Mouse (Mus musculus) cerebellum, postnatal 36 days (tissue): ENCODE measurements around the gene Fbxw11.
"Not testable (repeated sequence)": the region's sequence is repeated elsewhere in the genome, so short reads cannot be mapped to it uniquely, and the experiment has no call there.

Source experiments
- DNase-seq, 2 experiments: peaks; one replicate each; pipeline ENCODE4 v3.0.0; 2021 to 2022; ENCODE audit warnings: mixed read lengths in 2 of 2

The Fbxw11 gene

DNA sequence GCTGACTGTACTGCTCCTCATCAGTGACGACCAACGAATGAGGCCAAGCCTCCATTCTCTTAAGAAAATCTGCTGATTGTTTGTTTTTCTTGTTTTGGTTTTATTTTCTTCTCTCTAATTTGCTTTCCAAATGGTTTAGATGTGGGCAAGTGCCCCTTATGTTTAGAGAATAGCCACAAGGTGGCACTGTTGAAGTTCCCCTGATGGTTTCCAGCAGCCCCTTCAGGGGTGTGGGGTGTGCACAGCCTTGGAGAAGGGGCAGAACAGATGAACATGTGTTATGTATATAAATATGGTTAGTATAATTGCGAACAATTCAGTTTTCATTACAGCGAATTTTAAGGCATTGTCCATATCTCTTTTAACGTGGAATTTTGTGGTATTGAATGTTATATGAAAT, 71.7 kb downstream of the Fbxw11 start:
- no peak for DNase-seq

DNA sequence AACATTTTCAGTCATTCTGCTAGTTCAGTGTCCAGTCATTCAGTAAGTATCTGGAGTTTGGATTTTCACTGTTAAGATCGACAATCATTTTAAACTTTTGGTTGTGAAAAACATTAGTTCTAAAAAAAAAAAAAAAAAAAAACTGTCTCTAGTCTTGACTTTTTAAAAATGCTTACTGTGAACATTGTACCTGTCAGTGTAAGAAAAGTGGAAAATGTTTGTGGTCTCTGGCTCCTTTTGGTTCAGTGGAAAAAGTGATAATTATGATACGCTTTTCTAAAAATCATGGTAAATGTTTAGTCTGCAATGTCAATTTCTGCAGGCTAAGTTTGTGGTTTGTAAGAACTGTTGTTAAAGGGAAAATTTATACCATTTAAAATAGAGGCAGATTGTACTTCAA, 72.4 kb downstream of the Fbxw11 start:
- DNase-seq: no peak

DNA sequence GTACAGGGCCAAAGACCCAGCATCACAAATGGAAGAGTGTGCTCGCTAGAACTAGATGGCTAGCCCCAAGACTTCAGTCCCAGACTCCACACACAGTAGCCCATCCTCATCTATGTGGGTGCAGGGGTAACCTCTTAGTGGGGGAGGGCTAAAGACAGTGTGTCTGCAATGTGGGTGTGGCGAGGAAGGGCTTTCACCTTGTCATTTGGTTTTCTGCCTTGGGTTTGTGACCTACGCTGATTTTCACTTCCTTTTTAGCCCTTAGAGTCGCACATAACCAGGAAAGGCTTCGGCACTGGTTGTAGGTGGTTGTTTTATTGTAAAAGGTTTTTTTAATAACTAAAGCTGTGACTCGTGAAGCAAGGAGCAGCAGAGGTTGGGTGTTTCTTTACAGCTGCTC, 73.0 kb downstream of the Fbxw11 start:
- DNase-seq: no peak

DNA sequence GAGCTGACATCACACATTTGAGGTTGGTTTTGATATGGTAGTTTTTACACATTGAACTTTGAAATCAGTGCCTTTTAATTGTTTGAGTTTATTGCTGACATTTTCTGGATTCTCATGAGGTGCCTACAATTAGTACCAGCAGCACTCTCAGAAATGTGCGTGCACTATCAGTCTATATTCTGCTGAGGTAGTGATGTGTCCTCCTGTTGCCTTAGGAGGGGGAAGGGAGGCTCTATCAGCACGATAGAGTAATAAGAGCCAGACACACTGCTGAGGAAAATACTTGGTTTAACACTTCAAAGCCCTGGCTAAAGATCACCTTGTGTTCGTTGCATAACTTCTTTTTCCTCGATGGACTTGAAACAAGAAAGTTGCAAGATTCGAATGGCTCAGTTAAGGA, 73.4 kb downstream of the Fbxw11 start:
- DNase-seq: no peak

DNA sequence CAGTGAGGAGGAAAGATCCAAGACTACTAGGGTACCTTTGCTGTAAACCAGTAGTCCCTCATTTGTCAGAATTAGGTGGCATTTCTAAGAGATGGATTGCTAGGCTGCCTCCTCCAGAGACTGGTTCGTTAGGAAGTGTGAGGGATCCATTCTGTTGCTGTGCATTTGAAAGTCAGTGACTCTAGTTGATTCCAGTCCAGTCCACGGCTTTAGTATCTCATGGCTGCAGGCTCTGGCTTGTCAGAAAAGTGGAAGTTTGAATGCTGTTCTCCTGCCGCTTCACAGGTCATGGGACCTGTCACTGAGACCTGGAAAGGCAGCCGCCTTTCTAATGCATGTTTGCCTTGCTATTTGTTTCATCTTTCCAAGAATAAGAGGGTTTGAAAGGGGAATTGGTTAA, 74.4 kb downstream of the Fbxw11 start:
- DNase-seq: no peak

DNA sequence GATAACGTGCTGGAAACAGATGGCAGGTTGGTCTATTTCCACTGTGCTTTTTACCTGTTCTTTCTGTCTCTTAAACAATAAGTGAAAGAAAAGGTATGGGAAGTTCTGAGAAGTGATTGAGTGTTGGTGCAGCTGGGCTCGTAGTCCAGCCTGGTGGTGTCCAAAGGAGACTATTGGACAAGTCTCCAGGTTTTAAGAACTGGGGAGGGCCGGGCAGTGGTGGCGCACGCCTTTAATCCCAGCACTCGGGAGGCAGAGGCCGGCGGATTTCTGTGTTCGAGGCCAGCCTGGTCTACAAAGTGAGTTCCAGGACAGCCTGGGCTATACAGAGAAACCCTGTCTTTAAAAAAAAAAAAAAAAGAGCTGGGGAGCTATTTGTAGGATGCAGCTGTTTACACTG, 75.2 kb downstream of the Fbxw11 start:
- DNase-seq: not testable (repeated sequence)

DNA sequence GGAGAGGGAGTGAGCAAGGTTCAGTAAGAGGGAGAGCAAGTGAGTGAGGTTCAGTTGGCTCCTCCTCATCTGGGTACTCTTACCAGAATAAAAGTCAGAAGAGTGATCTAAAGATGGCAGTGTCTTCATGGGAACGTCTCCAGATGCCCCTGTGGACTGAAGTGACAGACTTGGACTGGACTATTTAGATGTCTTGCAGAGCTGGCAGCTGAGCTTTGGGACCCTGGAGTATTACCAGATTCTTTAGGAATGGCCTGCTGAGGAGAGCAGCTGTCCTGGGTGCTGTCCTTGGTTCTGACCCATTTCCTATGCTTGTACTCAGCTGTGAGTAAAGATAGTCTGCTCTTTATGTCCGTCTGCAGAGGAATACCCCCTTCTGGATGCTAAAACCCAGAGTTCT, 75.8 kb downstream of the Fbxw11 start:
- no peak for DNase-seq

DNA sequence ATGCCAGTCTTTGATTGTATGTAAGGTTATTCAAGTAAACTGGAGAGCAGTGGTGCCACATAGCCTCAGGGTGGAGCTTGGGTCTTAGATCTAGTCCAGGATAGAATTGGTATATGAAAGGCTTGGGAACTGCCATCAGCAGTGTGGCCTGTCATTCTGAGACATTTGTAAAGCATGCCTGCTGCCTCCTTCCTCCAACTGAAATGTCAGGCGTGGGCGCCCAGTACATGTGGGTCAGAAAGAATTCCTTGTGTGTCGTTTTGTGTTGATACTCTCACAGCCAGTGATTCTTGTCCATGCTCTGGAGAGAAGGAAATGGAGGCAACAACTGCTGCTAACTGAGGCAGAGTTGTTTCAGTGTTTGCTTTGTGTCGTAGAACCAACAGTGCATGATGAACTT, 76.5 kb downstream of the Fbxw11 start:
- DNase-seq: no peak

DNA sequence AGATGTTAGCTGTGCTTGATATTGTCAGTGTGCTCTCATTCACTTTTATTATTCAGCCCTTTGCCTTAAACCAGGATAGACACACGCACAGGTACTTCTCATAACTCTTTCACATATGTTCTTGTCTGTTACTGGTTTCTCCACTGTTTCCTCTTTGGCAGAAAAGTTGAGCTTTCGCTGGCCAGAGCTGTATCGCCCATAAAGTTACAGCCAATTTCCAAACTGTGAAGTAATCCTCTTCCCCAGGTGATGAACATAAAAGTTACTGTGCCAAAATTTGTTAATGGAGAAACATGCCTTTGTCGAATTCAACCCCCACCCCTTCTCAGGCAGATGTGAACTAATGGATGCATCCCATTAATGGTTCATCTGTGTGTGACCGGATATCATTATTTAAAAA, 80.1 kb downstream of the Fbxw11 start:
- DNase-seq: no peak

DNA sequence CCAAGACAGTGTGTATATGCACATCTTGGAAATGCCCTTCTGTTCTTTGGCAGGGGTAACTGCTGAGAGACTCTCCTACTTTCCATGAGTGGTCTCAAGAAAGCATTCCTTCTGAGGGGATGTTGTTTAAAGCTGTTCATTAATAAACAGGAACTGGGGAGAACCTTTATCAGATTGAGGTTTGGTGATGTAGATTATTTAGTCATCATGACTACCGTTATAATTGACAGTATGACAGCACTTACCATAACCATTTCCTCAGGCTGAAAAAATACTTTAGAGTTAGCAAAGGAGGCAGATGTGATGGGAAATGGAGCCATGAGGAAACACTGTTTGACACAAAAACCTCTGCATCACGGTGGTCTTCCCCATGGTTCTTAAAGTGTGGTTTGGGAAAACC, 80.8 kb downstream of the Fbxw11 start:
- no peak for DNase-seq

DNA sequence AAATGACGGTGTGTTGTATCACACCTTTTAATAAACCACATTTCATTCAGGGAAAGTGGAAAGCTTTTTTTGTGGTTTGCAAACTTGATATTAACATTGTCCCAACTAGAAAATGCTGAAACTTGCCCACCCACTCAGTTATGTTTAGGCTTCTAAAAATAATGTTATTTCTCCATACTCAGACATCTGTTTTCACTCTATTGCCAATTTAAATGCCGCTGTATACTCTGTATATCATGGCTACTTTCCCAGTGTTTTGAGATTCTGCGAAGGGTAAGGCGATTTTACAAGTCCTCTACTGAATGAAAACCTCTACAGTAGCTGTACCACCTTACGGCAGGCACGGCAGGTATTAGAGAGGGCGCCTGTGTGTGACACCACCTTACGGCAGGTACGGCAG, 82.6 kb downstream of the Fbxw11 start:
- DNase-seq: no peak

DNA sequence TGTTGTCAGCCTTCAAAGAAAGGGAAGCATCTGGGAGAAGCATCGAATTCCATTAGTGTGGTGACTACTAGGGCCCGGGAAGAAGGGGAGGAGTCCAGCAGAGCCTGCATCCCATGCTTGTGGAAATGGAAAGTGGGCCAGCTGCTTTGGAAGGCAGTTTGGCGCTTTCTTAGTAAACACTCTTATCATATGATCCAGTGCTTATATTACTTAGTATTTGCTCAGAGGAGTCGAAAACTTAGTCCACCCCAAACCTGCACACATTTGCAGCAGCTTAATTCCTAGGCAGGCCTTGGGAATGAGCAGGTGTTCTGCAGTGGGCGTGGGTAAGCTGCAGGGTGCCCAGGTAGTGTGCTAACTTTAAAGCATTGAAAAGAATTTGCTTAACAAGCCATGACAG, 89.9 kb downstream of the Fbxw11 start:
- DNase-seq: no peak

DNA sequence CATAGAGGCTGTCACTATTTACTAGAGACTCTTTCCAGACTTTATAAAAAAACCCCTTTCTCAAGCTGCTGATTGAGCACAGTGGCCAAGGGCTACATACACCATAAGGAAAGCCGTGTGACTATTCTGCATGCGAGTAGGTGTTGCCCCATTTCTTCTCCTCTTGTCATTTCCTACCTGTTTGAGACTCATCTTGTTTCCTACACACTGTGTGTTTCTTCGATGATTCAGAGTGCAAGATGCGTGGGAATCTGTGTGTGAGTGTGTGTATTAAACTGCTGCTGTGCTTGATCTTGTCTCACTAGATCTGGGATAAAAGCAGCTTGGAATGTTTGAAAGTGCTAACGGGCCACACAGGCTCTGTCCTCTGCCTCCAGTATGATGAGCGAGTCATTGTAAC, 90.7 kb downstream of the Fbxw11 start:
- DNase-seq: no peak

DNA sequence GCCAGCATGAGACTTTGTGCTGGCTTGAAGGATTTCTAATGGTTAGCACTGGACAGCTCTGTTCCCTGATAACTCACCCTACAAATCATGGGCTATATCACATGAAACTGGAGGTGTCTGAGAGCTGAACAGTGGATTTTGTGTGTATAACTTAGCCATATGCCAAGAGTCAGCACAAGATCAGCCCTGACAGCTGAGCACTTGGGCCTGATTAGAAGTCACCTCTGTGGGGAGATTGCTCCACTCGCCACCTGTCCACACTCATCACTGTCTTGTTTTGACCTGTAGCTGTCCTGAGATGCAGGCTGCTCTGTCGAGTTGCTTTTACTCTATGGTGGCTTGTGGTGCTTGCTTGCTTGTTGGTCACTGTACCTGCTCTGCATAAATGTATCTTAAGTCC, 93.8 kb downstream of the Fbxw11 start:
- DNase-seq: no peak

DNA sequence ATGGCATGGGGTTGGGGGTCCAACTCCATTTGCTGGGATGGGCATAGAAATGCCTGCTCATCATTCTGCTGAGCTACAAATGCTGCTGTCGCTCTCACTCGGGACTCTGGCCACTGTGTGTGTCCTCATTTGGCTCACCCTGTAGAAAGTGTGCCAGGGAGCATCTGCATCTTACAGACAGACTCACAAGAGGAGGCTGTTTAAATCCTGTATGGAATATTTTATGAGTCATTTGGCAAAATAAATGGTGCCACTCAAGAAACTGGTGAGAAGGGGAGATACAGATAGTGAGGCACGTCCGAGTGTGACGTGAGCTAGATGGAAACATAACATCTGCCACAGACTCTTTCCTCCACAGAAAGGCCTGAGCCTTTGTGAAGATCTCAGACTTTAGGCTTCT, 95.2 kb downstream of the Fbxw11 start:
- DNase-seq: no peak

DNA sequence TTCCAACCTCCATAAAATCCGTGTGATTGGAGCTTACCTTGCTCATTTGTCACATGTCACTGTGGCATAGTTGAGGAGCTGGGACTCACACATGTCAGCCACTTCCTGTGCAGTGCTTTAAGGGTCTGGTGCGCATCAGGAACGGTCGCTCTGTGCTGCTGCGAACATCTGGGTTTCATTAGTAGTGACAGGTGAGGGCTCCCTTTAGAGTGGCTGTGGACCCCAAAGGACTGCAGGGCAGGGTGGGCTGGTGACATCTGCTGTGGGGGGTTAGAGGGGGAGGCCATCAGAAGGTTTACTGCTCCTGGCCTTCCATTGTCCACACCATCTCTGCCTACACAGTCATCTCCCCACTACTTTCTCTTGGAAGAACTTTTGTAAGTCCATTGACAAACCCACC, 101.4 kb downstream of the Fbxw11 start:
- DNase-seq: no peak

DNA sequence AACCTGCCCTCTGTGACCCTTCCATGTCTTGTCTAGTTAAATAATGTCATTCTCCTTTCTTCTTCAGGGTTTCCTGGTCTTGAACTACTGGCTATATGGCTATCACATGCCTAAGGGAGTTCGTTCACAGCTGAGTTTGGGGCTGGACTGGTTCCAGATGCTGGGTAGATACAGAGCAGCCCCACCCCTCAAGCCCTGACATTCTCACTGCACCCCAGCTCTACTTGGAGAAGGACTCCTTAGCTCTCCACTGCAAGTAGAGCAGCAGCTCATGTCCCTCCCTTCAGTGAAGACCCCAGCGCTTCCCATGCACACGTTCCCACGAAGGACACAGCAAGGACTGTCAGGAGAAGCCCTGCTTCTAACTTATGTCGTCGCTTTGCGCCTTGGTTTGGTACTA, 101.9 kb downstream of the Fbxw11 start:
- no peak for DNase-seq

DNA sequence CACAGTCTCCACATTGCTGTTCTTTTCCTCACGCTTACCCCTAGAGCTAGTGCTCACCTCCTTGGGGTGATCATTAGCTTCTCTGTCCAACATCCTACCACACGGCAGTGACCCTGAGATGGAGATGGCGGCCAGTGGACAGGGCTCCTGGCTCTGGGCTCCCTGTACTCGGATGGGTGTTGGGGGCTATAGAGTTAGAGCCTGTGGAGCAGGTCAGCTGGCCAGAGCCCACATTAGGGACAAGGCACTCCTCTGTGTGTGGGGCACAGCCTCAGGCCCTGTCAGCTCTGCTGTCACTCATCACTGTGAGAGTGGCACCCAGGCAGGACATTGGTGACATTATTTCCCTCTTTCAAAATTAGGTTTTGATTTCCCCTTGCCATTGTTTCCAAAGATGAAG, 102.9 kb downstream of the Fbxw11 start:
- no peak for DNase-seq

DNA sequence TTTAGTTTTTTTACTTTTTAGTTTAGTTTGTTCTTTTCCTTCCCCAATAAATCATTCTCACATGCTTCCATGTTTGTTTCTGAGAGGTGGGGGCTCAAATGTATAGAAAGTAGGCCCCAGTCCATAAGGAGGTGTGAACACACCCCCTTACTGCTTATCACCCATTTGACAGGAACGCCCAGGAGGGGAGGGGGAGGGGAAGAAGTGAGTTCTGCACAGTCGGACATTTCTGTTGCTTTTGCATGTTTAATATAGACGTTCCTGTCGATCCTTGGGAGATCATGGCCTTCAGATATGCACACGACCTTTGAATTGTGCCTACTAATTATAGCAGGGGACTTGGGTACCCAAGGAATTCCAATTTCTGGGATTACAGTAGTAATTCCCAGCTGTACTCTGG, 103.5 kb downstream of the Fbxw11 start:
- DNase-seq: no peak

DNA sequence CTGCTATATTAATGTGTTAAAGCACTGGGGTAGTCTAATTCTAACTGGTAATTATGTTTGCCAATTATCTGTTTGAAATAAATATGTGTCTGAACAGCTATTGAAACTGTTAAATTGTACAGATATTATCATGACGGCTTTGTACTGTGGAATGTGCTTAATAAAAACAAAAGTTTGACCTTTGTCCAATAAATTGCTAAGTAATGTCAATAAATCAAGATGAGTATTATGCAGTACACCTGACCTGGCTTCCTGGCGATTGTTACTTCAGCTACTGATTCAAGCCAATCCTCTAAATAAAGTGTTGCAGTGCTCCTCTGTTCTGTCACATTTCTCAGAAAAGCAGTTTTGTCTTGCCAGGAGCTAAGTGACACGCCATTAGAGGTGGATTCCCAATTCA, 104.0 kb downstream of the Fbxw11 start:
- DNase-seq: no peak

DNA sequence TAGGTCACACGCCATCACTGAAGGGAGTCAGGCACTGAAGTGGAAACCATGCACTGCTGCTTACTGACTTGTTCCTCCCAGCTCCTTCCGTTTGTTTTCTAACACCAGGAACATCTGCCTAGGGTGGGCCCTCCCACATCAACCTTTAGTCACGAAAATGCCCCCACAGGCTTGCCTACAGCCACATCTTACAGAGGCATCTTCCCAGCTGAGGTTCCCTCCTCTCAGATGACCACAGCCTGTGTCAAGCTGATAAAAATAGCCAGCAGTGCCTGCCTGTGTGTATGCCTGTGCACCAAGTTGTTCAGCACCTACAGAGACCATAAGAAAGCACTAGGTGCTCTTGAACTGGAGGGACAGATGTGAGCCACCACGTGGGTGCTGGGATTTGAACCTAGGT, 106.3 kb downstream of the Fbxw11 start:
- DNase-seq: no peak

DNA sequence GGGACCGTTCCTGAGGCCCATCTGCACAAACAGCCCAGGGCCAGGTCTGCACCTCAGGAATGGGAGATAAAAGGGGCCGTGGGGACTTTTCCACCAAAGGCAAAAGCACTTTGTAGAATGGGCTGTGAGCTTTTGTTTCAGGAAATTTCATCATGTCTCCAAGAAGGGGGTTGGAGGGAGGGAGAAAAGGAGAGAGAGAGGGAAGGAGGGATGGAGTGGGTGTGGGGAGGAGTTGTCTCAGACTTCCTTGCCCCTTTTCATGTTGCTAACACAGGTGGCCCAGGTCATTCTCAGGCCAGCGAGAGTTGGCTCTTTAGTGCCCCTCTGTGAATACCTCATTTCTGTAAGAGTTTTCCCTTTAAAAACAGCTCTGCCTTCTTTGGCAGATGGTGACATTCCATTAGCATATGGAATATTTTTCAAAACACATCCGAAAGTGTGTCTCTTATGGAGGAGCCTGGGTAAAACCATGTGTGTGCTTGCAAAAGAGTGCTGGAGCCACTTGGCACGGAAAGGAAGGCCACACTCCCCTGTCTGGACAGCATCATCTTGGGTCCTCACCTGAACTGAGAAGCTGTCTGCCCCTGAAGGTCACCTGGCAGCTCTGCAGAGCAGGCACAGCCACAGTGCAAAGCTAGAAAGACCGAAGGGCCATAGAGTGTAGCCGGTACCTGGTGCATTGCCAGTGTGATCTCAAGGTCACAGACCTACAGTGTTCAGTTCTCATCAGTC, 109.5 kb downstream of the Fbxw11 start:
- no peak for DNase-seq

DNA sequence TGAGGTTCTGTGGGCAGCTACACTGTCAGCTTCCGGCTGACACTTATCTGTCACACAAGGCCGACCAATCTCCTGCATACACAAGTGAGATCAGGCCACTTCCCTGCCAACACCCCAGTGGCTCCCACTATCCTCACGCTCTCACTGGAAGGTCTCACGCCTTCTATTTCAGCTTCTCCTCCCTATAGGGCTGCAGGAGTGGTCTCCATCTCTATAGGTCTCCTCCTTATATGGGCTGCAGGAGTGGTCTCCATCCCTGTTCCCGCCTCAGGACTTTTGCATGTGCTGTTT, 110.0 kb downstream of the Fbxw11 start:
- no peak for DNase-seq

DNA sequence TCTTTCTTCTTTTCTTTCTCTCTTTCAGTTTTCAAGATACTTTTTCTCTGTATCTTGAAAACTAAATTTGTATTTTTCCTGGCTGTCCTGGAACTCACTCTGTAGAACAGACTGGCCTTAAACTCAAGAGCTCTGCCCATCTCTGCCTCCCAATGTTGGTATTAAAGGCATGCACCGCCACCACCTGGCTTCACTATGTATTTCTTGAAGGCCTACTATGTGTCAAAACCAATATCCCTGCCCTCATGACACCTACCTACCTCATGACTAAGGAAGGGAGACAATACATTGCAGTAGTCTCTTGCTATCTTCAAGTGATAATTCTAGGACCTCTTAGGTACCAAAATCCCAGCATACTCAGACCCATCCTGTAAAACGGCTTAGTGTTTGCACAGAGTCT, 110.8 kb downstream of the Fbxw11 start:
- DNase-seq: no peak

DNA sequence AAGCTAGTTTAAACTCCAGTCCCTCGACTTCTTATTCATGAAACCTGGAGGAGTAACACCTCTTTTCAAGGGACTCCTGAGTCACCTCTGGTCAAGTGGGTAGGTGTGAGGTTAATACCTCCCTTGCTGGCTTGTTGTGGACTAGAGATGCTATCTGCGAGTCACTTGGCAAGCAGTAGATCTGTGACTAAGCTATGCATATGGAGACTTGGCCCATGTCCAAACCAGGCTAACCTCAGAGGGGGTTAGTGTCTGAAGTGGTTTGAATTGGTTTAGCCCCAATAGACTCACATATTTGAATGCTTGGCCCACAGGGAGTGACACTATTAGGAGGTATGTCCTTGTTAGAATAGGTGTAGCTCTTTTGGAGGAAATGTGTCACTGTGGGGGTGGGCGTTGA, 120.2 kb downstream of the Fbxw11 start:
- no peak for DNase-seq
